Mouse (Mus musculus): Measurements from ENCODE around the gene Arhgap9. TPM values are rescaled to one million over a fixed set of nuclear protein-coding genes. Genes with fewer than 3 reads are reported as not detected.
"Not testable (repeated sequence)": the region's sequence is repeated elsewhere in the genome, so short reads cannot be mapped to it uniquely, and the experiment has no call there.

Gene Arhgap9
- total RNA-seq, 2 experiments from 2014 or later: 0.99 to 1.1 TPM

GRCm38 (mm10) chr10:127314950-127315349 lies 6.8 kb upstream of the Arhgap9 start:
- intact Hi-C loops (cut with DNase I); DNase-seq (ENCODE audit: low spot score in 2 of 2): not testable (repeated sequence)

- intact Hi-C loops (cut with DNase I): no loop called here
- DNase-seq (ENCODE audit: low spot score in 2 of 2): no peak
Observed at GRCm38 (mm10) chr10:127317277-127317676, 4.5 kb upstream of the Arhgap9 start.

GRCm38 (mm10) chr10:127318009-127318408 lies 3.8 kb upstream of the Arhgap9 start:
- DNase-seq (ENCODE audit: low spot score in 2 of 2): no peak
- intact Hi-C loops (cut with DNase I): no loop called here

GRCm38 (mm10) chr10:127319969-127320368 lies 1.8 kb upstream of the Arhgap9 start:
- DNase-seq (ENCODE audit: low spot score in 2 of 2): no peak
- intact Hi-C loops (cut with DNase I): no loop called here

- DNase-seq (ENCODE audit: low spot score in 2 of 2): no peak
- intact Hi-C loops (cut with DNase I): no loop called here
Observed at GRCm38 (mm10) chr10:127322178-127322577, 414 bp downstream of the Arhgap9 start.

- intact Hi-C loops (cut with DNase I): no loop called here
- DNase-seq (ENCODE audit: low spot score in 2 of 2): no peak
Observed at GRCm38 (mm10) chr10:127322669-127323068, 905 bp downstream of the Arhgap9 start.

- DNase-seq (ENCODE audit: low spot score in 2 of 2): no peak
- intact Hi-C loops (cut with DNase I): no loop called here
Observed at GRCm38 (mm10) chr10:127323131-127323855, 1.5 kb downstream of the Arhgap9 start.

- intact Hi-C loops (cut with DNase I): no loop called here
- DNase-seq (ENCODE audit: low spot score in 2 of 2): no peak
Observed at GRCm38 (mm10) chr10:127324495-127324894, 2.7 kb downstream of the Arhgap9 start.

GRCm38 (mm10) chr10:127325454-127326016 lies 3.8 kb downstream of the Arhgap9 start:
- intact Hi-C loops (cut with DNase I): no loop called here
- DNase-seq (ENCODE audit: low spot score in 2 of 2): no peak

- intact Hi-C loops (cut with DNase I): no loop called here
- DNase-seq (ENCODE audit: low spot score in 2 of 2): no peak
Observed at GRCm38 (mm10) chr10:127326017-127326801, 4.4 kb downstream of the Arhgap9 start.

GRCm38 (mm10) chr10:127326828-127327227 lies 5.1 kb downstream of the Arhgap9 start:
- intact Hi-C loops (cut with DNase I): no loop called here
- no peak for DNase-seq (ENCODE audit: low spot score in 2 of 2)

- DNase-seq (ENCODE audit: low spot score in 2 of 2): no peak
- intact Hi-C loops (cut with DNase I): no loop called here
Observed at GRCm38 (mm10) chr10:127327461-127328145, 5.8 kb downstream of the Arhgap9 start.

- intact Hi-C loops (cut with DNase I): no loop called here
Observed at GRCm38 (mm10) chr10:127330212-127330611, 8.4 kb downstream of the Arhgap9 start.

GRCm38 (mm10) chr10:127332211-127332874 lies 10.6 kb downstream of the Arhgap9 start:
- intact Hi-C loops (cut with DNase I): no loop called here
- DNase-seq (ENCODE audit: low spot score in 2 of 2): no peak

More at GRCm38 (mm10) chr10:127330212-127330611, 8.4 kb downstream of the Arhgap9 start:
- DNase-seq (ENCODE audit: low spot score in 2 of 2): no peak

- no peak for DNase-seq (ENCODE audit: low spot score in 2 of 2)
- intact Hi-C loops (cut with DNase I): no loop called here
Observed at GRCm38 (mm10) chr10:127333152-127333551, 11.4 kb downstream of the Arhgap9 start.

GRCm38 (mm10) chr10:127335271-127335670 lies 13.5 kb downstream of the Arhgap9 start:
- intact Hi-C loops (cut with DNase I): no loop called here
- DNase-seq (ENCODE audit: low spot score in 2 of 2): no peak

GRCm38 (mm10) chr10:127336952-127337351 lies 15.2 kb downstream of the Arhgap9 start:
- DNase-seq (ENCODE audit: low spot score in 2 of 2): no peak
- intact Hi-C loops (cut with DNase I): no loop called here

- intact Hi-C loops (cut with DNase I): loop anchor here (2.0 kb wide), 1 partner anchor 199 kb away; no protein-coding TSS in a partner anchor
- no peak for DNase-seq (ENCODE audit: low spot score in 2 of 2)
Observed at GRCm38 (mm10) chr10:127337536-127338099, 15.9 kb downstream of the Arhgap9 start.

Measured in left cerebral cortex, postnatal 25 days (tissue).